Mouse (Mus musculus): Measurements from ENCODE around the gene Rnf26. TPM values are rescaled to one million over a fixed set of nuclear protein-coding genes. Genes with fewer than 3 reads are reported as not detected.
A peak's percentile ranks its signal among the peaks of the same experiment; 100 is the strongest.

Gene Rnf26
- 1 to 10 TPM; 3.2 to 7.9 TPM for polyA plus RNA-seq (2017; shearing (Covaris generic))

DNA sequence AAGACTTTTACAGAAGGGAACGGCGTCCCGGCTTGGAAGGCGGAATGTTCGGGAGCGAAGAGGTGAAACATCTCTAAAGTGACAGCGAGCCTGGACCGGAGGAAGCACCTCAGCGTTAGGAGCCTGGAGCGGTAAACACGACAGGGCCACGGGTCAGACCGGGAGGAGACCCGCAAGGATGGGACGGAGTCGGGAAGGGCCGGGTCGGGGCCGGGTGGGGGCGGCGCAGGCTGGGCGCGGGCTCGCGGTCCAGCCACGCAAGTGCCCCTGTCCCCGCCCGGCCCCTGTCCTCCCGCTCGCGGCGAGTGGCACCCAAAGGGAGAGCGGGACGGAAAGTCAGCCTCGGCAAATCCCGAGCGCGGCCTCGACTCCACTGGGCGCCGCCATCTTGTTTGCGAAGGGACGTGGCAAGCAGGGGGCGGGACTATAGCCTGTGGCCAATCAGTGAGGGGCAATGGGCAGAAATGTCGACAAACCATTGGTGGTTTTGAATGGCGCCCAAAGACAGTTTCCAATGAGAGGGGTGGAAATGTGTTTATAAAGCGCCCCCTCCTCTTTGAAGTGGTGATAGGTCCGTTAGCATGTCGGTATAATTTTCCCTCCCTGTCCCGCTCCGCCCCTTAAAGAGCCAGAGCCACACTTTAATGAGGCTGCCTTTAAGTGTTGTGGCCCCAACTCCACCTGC is at the start of gene Rnf26, which contains the start of gene Gm49380:
Gene Rnf26, minus strand, starts transcription at position 413 of the 685 bp plus-strand sequence.
Gene Gm49380, minus strand, starts transcription at position 396 of the 685 bp plus-strand sequence.
- ATAC-seq, result peak; percentile 98

DNA sequence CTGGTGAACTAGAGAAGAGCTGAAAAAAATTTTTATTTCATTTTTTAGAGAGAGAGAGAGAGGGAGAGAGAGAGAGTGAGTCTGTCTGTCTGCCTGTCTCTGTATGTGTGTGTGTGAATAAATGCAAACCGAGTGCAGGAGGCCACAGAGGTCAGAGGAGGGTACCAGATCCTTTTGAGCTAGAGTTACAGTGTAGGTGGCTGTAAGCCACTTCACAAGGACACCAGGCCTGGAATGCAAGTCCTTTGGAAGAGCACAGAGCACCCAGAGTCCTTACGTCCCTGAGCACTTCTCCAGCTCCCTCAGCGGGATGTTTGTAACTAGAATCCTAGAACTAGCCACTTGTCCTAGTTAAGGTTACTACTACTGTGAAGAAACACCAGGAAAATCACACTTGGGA is 46.6 kb upstream of the Rnf26 start:
- no peak for ATAC-seq

DNA sequence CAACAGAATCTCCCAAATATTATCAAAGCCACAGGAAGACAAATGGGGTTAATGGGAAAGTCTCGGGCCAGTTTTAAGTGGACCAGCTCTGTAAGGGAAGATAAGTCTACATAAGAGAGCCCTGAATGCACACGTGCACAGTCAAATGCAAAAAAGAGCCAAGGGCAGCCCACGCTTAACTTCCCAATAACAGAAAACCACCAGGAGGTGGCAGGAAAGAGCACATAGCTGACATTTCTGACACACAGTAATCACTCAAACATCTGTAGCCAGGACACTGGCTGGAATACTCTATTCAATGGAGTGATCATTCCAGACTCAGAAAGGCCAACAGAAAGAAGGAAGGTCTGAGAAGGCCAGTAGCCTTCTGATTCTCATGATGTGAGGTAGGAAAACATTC is 34.0 kb upstream of the Rnf26 start:
- ATAC-seq, result no peak

- ATAC-seq, result no peak
Observed at GRCm38 (mm10) chr9:44144718-44145060, 31.4 kb upstream of the Rnf26 start.

DNA sequence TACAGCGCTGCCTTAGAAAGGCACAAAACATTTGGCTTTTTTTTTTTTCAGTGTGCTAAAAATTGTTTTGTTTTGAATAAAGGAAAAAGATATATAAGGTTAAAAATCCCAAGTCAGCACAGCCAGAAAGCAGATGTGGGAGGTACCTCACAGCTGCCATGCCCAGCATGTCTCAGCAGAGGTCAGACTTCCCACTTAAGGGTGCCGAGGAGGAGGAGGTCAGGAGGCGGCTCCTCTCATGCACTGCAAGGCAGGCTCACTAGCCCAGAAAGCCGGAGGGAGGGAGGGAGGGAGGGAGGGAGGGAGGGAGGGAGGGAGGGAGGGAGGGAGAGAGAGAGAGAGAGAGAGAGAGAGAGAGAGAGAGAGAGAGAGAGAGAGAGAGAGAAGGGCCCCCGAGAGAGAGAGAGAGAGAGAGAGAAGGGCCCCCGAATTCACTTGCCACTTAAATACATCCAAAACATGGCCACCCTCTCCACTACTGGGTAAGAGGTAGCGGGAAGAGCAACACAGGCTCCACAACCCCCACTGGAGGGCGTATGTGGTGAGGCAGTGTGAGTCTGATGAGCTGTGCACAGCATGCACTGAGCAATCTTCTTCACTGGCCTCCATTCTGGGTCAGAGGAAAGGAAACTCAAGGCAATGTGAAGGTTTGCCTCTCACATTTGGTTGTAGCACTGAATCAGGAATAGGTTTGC is 30.9 kb upstream of the Rnf26 start:
- no peak for ATAC-seq

GRCm38 (mm10) chr9:44143421-44143820 is 30.1 kb upstream of the Rnf26 start:
- ATAC-seq, result no peak

DNA sequence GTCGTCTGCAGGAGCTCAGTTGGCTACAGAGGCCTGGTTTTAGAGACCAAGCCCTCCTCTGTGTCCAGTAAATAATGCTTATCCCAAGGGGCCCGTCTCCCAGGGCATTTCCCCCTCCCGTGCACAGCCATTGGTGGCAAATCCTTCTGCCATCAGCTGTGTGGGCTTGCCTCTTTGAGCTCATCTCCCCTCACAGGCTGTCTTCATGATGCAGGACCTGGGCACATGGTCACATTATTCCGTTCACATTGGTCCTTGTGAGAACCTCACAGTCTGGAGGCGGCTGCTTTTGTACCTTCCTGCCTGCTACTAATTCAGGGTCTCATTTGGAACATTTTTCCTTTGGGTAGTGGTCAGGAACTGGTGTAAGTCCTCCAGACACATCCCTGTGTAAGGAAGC is 28.6 kb upstream of the Rnf26 start:
- no peak for ATAC-seq

DNA sequence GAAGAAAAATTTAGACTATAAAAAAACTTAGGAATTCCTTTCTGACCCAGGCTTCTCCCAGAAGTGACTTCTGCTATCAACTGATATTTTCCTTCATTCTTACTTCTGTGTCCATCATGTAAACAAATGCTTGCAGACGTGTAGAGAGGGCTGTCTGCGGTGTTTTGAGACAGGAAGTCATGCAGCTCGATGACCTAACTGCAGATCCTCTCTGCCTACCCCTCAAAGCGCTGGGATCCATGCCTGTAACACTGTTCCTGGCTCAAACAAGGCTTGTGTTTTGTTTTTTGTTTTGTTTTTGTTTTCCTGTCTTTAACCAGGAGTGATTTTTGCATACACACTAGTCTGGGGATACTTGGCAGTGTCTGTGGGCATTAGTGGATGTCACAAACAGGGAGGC is 24.5 kb upstream of the Rnf26 start:
- no peak for ATAC-seq

- no peak for ATAC-seq
Observed at GRCm38 (mm10) chr9:44135731-44136411, 22.6 kb upstream of the Rnf26 start.

GRCm38 (mm10) chr9:44134851-44135730 is 21.8 kb upstream of the Rnf26 start:
- ATAC-seq, result no peak

DNA sequence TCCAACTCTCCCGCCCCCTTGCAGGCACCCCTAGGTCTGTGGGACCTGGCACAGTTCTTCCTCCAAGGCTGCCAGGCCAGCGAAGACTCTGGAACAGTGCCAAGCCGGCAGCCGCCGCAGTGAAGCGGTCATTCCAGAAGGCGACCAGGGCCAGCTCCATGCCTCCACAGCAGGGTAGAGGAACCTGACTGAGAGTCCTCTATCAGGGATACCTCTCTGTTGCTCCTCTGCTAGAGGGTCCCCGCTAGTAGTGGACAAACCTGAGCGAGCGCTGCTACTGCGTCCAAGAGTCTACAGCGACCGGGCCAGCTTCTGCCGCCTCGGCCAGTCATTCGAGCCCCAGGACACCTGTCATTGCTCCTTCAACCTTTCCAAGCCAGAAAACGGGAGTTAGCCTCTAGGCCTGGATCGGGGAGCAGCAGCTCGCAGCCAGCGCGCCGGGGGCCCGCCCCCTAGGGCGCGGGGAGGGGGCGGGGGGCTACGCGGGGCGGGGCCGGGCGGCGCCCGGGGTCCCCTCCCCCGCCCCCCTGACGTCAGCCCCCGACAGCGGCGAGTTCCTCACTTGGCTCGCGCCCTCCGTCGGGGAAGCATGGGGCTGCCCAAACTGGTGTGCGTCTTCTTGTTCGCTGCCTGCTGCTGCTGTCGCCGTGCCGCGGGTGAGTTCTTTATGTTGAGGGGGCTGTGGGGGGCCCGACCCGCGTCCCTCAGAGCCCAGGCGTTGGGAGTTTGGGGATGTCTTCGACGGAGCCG is 21.0 kb upstream of the Rnf26 start, which contains the start of gene Mcam:
Gene Mcam, plus strand, starts transcription at position 369 of the 750 bp plus-strand sequence.
- ATAC-seq, result no peak

GRCm38 (mm10) chr9:44133287-44133686 is 20.0 kb upstream of the Rnf26 start:
- no peak for ATAC-seq

GRCm38 (mm10) chr9:44132200-44132599 is 18.9 kb upstream of the Rnf26 start:
- no peak for ATAC-seq

- ATAC-seq, result no peak
Observed at GRCm38 (mm10) chr9:44131276-44131590, 17.9 kb upstream of the Rnf26 start.

DNA sequence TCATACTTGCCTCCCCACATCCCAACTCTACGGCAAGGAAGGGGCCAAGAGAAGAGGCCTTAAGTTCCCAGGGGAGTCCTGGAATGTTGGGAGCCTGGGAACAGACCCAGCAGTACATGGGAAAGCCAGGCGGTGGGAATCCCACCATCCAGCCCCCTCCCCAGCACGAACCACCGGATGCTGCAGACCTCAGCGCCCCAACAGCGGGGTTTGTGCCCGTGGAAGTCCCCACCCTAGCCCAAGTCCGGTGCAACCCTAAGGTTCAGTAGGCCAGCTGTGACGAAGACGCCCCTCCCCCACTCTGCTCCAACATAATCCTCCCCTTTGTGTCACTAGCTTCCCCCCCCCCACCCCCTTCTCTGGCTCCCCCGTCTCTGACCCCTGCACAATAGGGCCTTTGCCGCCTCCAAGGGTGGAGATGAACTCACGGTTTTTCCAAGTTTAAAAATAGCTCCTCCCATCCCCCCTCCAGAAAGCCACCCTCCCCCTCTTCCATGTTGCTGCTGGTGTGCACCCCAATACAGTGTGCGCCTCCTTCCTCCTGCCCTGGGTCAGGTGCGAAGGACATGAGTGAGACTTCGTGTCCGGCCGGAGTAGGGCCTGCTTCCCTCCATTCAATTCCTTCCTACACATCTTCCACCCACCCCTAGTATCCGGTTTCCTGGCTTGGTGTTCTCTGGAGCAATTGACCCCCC is 17.4 kb upstream of the Rnf26 start:
- ATAC-seq, result peak; percentile 20

DNA sequence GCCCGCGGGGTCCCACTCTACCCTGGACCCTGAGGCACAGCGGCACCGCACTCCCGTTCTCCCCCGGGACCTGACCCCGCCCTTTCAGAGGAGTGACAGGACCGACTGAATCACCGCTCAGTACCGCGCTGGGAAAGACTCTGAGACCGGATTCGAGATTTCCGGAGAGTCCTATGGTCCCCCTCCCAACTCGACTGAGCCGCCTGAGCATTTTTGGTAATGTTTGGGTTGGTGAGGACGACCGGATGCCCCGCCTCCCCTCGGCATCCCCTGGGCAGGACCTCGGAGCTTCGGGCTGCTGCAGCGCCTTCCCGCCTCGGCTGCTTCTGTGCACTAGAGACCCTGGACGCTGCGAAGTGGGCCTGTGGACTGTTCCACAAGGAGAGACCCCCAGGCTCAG is 16.7 kb upstream of the Rnf26 start:
- ATAC-seq, result peak; percentile 91

DNA sequence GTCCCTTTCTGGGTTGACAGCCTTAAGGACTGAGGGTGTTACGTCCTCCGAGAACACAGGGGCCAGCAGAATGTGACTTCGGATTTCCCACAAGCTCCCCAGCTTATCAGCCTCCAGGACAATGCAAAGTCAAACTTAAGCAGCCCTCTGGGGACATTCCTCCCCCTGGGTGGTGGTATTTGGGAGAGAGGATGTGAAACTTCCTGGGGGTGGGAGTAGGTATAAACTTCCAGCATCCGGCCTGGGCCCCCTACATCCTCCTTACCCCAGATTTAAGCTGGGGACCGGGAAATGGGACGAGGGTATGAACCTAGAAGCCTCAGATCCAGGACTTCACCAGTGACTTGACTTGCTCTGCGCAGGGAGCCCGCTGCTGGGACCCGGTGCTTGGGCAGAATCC is 16.3 kb upstream of the Rnf26 start:
- ATAC-seq, result no peak

GRCm38 (mm10) chr9:44127351-44127801 is 14.1 kb upstream of the Rnf26 start:
- ATAC-seq, result no peak

- ATAC-seq, result no peak
Observed at GRCm38 (mm10) chr9:44126746-44127145, 13.4 kb upstream of the Rnf26 start.

DNA sequence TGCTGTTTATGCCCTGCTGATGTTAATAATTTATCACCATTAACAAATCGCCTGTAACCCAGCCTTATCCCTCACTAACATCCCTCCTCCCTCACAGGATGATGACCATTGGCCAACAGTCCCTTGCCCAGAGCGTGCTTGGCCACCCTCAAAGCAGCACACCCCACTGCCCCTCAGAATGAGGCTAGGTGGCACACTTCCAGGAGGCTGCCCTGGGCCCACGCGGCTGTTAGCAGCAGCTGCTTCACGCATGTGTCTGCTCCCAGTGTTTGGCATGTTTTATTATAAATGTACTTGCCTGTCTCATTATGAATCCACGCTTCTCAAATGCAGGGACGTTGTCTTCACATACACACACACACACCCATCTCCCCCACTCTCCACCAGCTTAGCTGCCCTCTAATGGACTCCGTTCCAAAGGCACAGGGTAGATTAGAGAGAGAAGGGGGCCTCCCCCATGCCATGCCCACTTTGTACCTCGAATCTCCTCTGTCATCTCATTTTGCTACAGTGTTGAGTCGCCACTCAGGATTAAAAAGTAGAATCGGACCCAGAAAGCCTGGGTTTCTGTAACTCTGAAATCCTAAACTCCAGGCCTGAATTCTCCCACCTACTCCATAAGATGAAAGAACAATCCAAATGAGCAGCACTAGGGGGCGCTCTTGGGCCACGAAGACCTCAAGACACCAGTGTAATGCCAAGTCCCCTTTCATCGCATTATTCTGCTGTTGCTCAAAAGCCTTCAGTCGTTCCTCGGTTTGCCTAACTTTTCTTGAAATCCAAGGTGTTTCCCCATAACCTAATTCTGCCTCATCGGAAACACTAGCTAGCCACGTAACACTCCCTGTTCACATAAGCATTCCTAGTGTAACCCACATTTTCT is 12.5 kb upstream of the Rnf26 start:
- no peak for ATAC-seq

Data from activated CD4-positive, CD25-positive, alpha-beta regulatory T cell, adult 4 months (primary cell).